Mouse (Mus musculus) forebrain, embryonic 13.5 days (tissue): ENCODE data around the gene Batf. TPM values are rescaled to one million over a fixed set of nuclear protein-coding genes. Genes with fewer than 3 reads are reported as not detected.

ENCODE experiments used
- ATAC-seq: fragments of 200-750 bp; cut with Nextera tagmentation; 2 replicates; pipeline ENCODE4 v1.8.0; 2017
- H3K27ac ChIP-seq: fragments of 300-500 bp; sonication (generic); 2 replicates; pipeline ENCODE4 v1.5.1; 2015; ENCODE audit warnings: inconsistent platforms, mild to moderate bottlenecking, moderate library complexity
- H3K27me3 ChIP-seq: fragments of 300-500 bp; sonication (generic); 2 replicates; pipeline ENCODE4 v1.6.1; 2015; ENCODE audit warnings: mild to moderate bottlenecking, inconsistent platforms
- H3K36me3 ChIP-seq: fragments of 300-500 bp; sonication (generic); 2 replicates; pipeline ENCODE4 v1.6.1; 2015; ENCODE audit warnings: mild to moderate bottlenecking, inconsistent platforms; ENCODE audit not compliant: poor library complexity, severe bottlenecking
- H3K4me1 ChIP-seq: fragments of 300-500 bp; sonication (generic); 2 replicates; pipeline ENCODE4 v1.6.1; 2015; ENCODE audit warnings: inconsistent platforms
- H3K4me2 ChIP-seq: fragments of 300-500 bp; sonication (generic); 2 replicates; pipeline ENCODE4 v1.6.1; 2015; ENCODE audit warnings: inconsistent platforms, mild to moderate bottlenecking, moderate library complexity
- H3K4me3 ChIP-seq: fragments of 300-500 bp; sonication (generic); 2 replicates; pipeline ENCODE4 v1.5.1; 2015; ENCODE audit warnings: mild to moderate bottlenecking, inconsistent platforms
- H3K9ac ChIP-seq: fragments of 300-500 bp; sonication (generic); 2 replicates; pipeline ENCODE4 v1.6.1; 2015; ENCODE audit warnings: mild to moderate bottlenecking, inconsistent platforms
- H3K9me3 ChIP-seq: fragments of 300-500 bp; sonication (generic); replicated peaks from 2 replicates; pipeline ENCODE4 v1.6.1; 2016; ENCODE audit warnings: inconsistent platforms
- WGBS: fragments of 180-500 bp; shearing (Covaris S2); methylation state at CpG from one replicate; pipeline ENCODE4 v1.1.7; 2015; 5-methylcytosine and 5-hydroxymethylcytosine counted together
- polyA plus RNA-seq: library from polyadenylated mRNA; unstranded; fragments of >200 nt; fragmentation: Nextera tagmentation; extraction: Ambion mirVana; gene quantifications from 2 replicates; pipeline ENCODE4 v1.2.1, GENCODE M21; 2015

Gene Batf
- 0.38 and 0.53 TPM in 2 replicates for polyA plus RNA-seq

DNA sequence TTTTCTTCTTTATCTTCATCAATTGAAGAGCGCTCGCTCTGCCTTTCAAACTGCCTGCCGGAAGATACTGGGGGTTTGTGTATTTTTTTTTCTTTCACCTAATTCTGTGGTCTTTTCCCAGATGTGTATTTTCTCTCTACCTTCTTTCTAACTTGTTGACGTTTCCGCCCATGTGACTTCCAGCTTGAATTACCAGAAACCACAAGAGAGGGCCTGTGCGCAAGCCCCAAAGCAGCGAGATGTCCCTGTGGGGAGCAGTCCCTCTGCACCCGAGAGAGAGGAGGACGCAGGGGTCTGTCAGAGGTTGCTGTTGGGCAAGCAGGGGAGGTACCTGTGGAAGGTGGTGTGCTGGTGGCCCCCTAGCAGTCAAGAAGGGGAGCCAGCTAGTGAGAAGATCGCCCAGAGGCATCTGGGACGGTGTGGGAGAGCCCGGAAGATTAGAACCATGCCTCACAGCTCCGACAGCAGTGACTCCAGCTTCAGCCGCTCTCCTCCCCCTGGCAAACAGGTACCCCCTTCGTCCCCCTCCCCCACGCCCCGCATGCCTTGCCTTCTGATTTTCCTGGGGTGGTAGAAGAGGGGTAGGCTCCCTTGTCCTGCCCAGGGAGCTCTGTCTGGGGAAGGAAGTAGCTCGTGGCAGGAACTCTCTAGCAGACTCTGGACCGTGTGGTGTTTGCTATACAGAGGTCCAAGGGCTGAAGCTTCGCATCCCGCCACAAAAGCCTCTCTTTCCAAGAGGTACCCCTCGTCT is at the start of gene Batf:
Gene Batf (plus strand): TSS at position 204 of the 751 bp plus-strand sequence.
- H3K27ac ChIP-seq = no peak within 1 kb of the TSS
- H3K4me3 ChIP-seq = no peak within 1 kb of the TSS
- 50% methylated on average over 22 of the region's 22 CpGs for WGBS
- no peaks in the 10 kb centered on the region for H3K27me3 ChIP-seq
- H3K4me1 ChIP-seq = no peaks in the 10 kb centered on the region
- no peak within 1 kb of the TSS for H3K4me2 ChIP-seq
- no peaks in the 10 kb centered on the region for H3K9me3 ChIP-seq
- no peaks in the 10 kb centered on the region for H3K36me3 ChIP-seq
- no peak within 1 kb of the TSS for H3K9ac ChIP-seq
- ATAC-seq = no peak

DNA sequence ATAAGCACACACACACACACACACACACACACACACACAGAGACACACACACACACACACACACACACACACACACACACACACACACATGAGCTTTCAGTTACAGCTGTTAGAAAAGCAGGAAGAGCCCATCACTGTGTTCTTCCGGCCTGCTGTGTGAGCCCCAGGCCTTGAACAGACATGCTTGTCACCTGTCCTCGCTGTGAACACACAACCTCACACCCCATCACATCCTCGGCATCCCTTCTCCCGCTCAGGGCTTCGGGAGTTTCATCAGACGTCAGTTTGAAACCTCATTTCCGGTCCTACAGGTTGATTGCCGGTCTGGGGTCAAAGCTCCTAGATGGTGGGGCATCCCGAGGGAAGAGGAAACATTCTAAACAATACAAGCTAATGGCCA is 48.5 kb upstream of the Batf start:
- no peak for ATAC-seq
- Histone ChIP-seq H3K4me1 (no peaks in the 10 kb centered on the region), H3K36me3 (no peaks in the 10 kb centered on the region), H3K9me3 (no peaks in the 10 kb centered on the region), H3K27me3 (no peaks in the 10 kb centered on the region), H3K4me3 (no peak overlapping the region), H3K4me2 (no peak overlapping the region), H3K9ac (no peak overlapping the region), H3K27ac (no peak overlapping the region)
- WGBS = 81% methylated on average over 9 of the region's 9 CpGs

DNA sequence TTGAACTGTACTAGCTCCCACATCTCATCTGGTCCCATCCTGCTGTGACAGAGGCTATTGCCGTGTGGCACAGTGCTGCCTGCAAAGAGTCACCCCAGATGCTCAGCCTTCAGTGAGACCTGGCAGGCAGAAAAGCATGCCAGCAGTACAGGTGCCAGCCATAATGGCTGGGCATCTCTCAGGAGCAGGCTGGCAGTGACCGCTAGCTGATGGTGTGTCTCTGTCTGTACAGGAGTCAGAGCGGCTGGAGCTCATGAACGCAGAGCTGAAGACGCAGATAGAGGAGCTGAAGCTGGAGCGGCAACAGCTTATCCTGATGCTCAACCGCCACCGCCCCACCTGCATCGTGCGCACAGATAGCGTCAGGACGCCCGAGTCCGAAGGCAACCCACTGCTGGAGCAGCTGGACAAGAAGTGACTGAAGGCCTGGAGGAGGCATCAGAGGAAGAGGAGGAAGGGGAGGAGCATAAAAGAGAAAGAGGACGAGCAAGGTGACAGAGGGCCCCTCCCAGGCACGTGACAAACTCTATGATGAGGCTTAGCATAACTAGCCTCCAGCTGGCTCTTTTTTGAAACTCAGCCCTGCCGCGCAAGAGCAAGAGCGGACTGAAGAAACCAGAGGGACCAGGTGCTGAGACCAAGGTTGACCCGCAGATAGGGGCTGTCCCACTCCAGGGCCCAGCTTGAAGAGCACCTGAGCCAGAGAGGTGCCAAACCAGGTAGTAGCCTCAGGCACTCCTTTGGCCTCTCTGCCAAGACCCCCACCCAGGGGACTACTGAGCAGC is 47.7 kb upstream of the Batf start:
- H3K36me3 ChIP-seq = no peaks in the 10 kb centered on the region
- no peak overlapping the region for H3K4me2 ChIP-seq
- H3K27me3 ChIP-seq = no peaks in the 10 kb centered on the region
- H3K27ac ChIP-seq = no peak overlapping the region
- no peak overlapping the region for H3K9ac ChIP-seq
- no peak overlapping the region for H3K4me3 ChIP-seq
- no peaks in the 10 kb centered on the region for H3K4me1 ChIP-seq
- WGBS = 79% methylated on average over 20 of the region's 20 CpGs
- no peaks in the 10 kb centered on the region for H3K9me3 ChIP-seq
- 0 out of 2 replicates have a peak, but pooled peaks have one; percentile 33 for ATAC-seq

GRCm38 (mm10) chr12:85639326-85640008 is 47.0 kb upstream of the Batf start:
- H3K9ac ChIP-seq = no peak overlapping the region
- no peaks in the 10 kb centered on the region for H3K4me1 ChIP-seq
- H3K4me3 ChIP-seq = no peak overlapping the region
- WGBS = 77% methylated on average over 12 of the region's 12 CpGs
- no peaks in the 10 kb centered on the region for H3K27me3 ChIP-seq
- ATAC-seq = peak; percentile 36; the same call in 1 of the 2 replicates
- H3K27ac ChIP-seq = no peak overlapping the region
- H3K9me3 ChIP-seq = no peaks in the 10 kb centered on the region
- no peak overlapping the region for H3K4me2 ChIP-seq
- H3K36me3 ChIP-seq = no peaks in the 10 kb centered on the region

- Histone ChIP-seq H3K4me2 (no peak overlapping the region), H3K4me3 (no peak overlapping the region), H3K4me1 (no peaks in the 10 kb centered on the region), H3K27me3 (no peaks in the 10 kb centered on the region), H3K9me3 (no peaks in the 10 kb centered on the region), H3K9ac (no peak overlapping the region), H3K36me3 (no peaks in the 10 kb centered on the region), H3K27ac (no peak overlapping the region)
- ATAC-seq = no peak
- WGBS = 89% methylated on average over 10 of the region's 10 CpGs
Measured at GRCm38 (mm10) chr12:85640852-85641563, 45.5 kb upstream of the Batf start.

DNA sequence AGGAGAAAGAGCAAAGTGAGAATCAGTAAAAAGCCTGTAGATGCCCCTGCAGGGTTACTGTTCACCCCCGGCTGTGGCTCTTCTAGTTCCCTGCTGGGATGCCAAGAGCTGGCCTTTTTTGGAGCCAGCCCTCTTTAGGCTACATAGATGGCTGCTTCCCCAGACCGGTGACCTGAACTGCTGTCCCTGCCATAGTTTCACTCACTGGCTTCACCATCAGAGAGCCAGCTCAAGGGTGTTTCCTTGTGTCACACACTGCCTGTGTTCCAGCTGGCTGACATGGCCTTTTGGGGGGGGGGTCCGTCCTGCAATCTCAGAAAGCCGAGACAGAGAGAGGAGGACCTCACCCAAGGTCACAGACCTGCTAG is 44.9 kb upstream of the Batf start:
- no peak for ATAC-seq
- 56% methylated on average over 4 of the region's 4 CpGs for WGBS
- no peaks in the 10 kb centered on the region for H3K9me3 ChIP-seq
- no peaks in the 10 kb centered on the region for H3K4me1 ChIP-seq
- no peaks in the 10 kb centered on the region for H3K36me3 ChIP-seq
- no peak overlapping the region for H3K27ac ChIP-seq
- no peak overlapping the region for H3K4me2 ChIP-seq
- H3K4me3 ChIP-seq = no peak overlapping the region
- no peaks in the 10 kb centered on the region for H3K27me3 ChIP-seq
- no peak overlapping the region for H3K9ac ChIP-seq

GRCm38 (mm10) chr12:85643735-85644134 is 42.7 kb upstream of the Batf start:
- Histone ChIP-seq H3K36me3 (no peaks in the 10 kb centered on the region), H3K9me3 (no peaks in the 10 kb centered on the region), H3K27ac (no peak overlapping the region), H3K4me2 (no peak overlapping the region), H3K27me3 (no peaks in the 10 kb centered on the region), H3K9ac (no peak overlapping the region), H3K4me3 (no peak overlapping the region), H3K4me1 (no peaks in the 10 kb centered on the region)
- no peak for ATAC-seq
- 82% methylated on average over 5 of the region's 5 CpGs for WGBS

- ATAC-seq = no peak
- no peaks in the 10 kb centered on the region for H3K4me1 ChIP-seq
- no peaks in the 10 kb centered on the region for H3K9me3 ChIP-seq
- H3K27me3 ChIP-seq = no peaks in the 10 kb centered on the region
- H3K36me3 ChIP-seq = no peaks in the 10 kb centered on the region
- no peak overlapping the region for H3K9ac ChIP-seq
- no peak overlapping the region for H3K4me3 ChIP-seq
- 92% methylated on average over 4 of the region's 4 CpGs for WGBS
- H3K4me2 ChIP-seq = no peak overlapping the region
- no peak overlapping the region for H3K27ac ChIP-seq
Measured at GRCm38 (mm10) chr12:85645664-85646063, 40.8 kb upstream of the Batf start.

- no peak for ATAC-seq
- Histone ChIP-seq H3K27me3 (no peaks in the 10 kb centered on the region), H3K4me2 (no peak overlapping the region), H3K36me3 (no peaks in the 10 kb centered on the region), H3K4me3 (no peak overlapping the region), H3K9ac (no peak overlapping the region), H3K27ac (no peak overlapping the region), H3K9me3 (no peaks in the 10 kb centered on the region), H3K4me1 (no peaks in the 10 kb centered on the region)
- 47% methylated on average over 10 of the region's 10 CpGs for WGBS
Measured at GRCm38 (mm10) chr12:85647346-85647745, 39.1 kb upstream of the Batf start.

- no peaks in the 10 kb centered on the region for H3K36me3 ChIP-seq
- H3K4me2 ChIP-seq = no peak overlapping the region
- no peak overlapping the region for H3K4me3 ChIP-seq
- H3K4me1 ChIP-seq = no peaks in the 10 kb centered on the region
- no peak for ATAC-seq
- no peaks in the 10 kb centered on the region for H3K9me3 ChIP-seq
- H3K27ac ChIP-seq = no peak overlapping the region
- 92% methylated on average over 1 of the region's 1 CpGs for WGBS
- no peak overlapping the region for H3K9ac ChIP-seq
- no peaks in the 10 kb centered on the region for H3K27me3 ChIP-seq
Measured at GRCm38 (mm10) chr12:85647955-85648354, 38.5 kb upstream of the Batf start.

GRCm38 (mm10) chr12:85659319-85659718 is 27.1 kb upstream of the Batf start:
- Histone ChIP-seq H3K9me3 (no peaks in the 10 kb centered on the region), H3K9ac (no peak overlapping the region), H3K36me3 (no peaks in the 10 kb centered on the region), H3K4me1 (peaks cover 5% of the 10 kb centered on the region), H3K4me2 (no peak overlapping the region), H3K4me3 (no peak overlapping the region), H3K27ac (no peak overlapping the region), H3K27me3 (no peaks in the 10 kb centered on the region)
- WGBS = 30% methylated on average over 2 of the region's 2 CpGs
- no peak for ATAC-seq

GRCm38 (mm10) chr12:85660855-85661254 is 25.6 kb upstream of the Batf start:
- no peak overlapping the region for H3K4me2 ChIP-seq
- no peaks in the 10 kb centered on the region for H3K36me3 ChIP-seq
- peaks cover 5% of the 10 kb centered on the region for H3K4me1 ChIP-seq
- H3K27me3 ChIP-seq = no peaks in the 10 kb centered on the region
- ATAC-seq = no peak
- no peak overlapping the region for H3K9ac ChIP-seq
- H3K9me3 ChIP-seq = no peaks in the 10 kb centered on the region
- H3K4me3 ChIP-seq = no peak overlapping the region
- 92% methylated on average over 12 of the region's 12 CpGs for WGBS
- H3K27ac ChIP-seq = no peak overlapping the region
